Mouse (Mus musculus): ENCODE data around the gene Pou6f1. TPM values are rescaled to one million over a fixed set of nuclear protein-coding genes. Genes with fewer than 3 reads are reported as not detected.
"Not testable (repeated sequence)": the region's sequence is repeated elsewhere in the genome, so short reads cannot be mapped to it uniquely, and the experiment has no call there.

Pou6f1 gene
- total and polyA plus RNA-seq, 2 experiments from 2014 or later, result 24.9 to 84.1 TPM

- ATAC-seq (no peak), DNase-seq (ENCODE audit: low spot score) (no peak)
- no peak overlapping the region for H3K4me2 ChIP-seq (ENCODE audit: low read depth, low read length)
- H3K4me1 ChIP-seq (ENCODE audit: insufficient read depth, low read length), result peaks cover 7% of the 10 kb centered on the region
- TF ChIP-seq CTCF (IDR thresholded peaks at IDR 0.05; ENCODE audit: low read depth), result peak; percentile 47
- no peaks in the 10 kb centered on the region for H3K36me3 ChIP-seq (ENCODE audit: insufficient read depth, low read length)
- no peaks in the 10 kb centered on the region for H3K27me3 ChIP-seq (ENCODE audit: insufficient read depth, low read length)
- H3K9ac ChIP-seq (replicated peaks; ENCODE audit: low read length), result no peak overlapping the region
- no peak overlapping the region for H3K4me3 ChIP-seq (ENCODE audit: low read length)
- H3K27ac ChIP-seq, result no peak overlapping the region
- WGBS, result 84% methylated on average over 2 of the region's 2 CpGs
- H3K9me3 ChIP-seq (ENCODE audit: low read length), result no peaks in the 10 kb centered on the region
Observed at GRCm38 (mm10) chr15:100612432-100612831, 12.6 kb upstream of the Pou6f1 start.

GRCm38 (mm10) chr15:100611951-100612350 is 12.2 kb upstream of the Pou6f1 start:
- H3K27ac ChIP-seq, result no peak overlapping the region
- no peak overlapping the region for H3K4me2 ChIP-seq (ENCODE audit: low read depth, low read length)
- no peaks in the 10 kb centered on the region for H3K36me3 ChIP-seq (ENCODE audit: insufficient read depth, low read length)
- H3K9me3 ChIP-seq (ENCODE audit: low read length), result no peaks in the 10 kb centered on the region
- no peak overlapping the region for H3K4me3 ChIP-seq (ENCODE audit: low read length)
- H3K9ac ChIP-seq (replicated peaks; ENCODE audit: low read length), result no peak overlapping the region
- no peak for DNase-seq (ENCODE audit: low spot score)
- ATAC-seq, result no peak
- no peaks in the 10 kb centered on the region for H3K27me3 ChIP-seq (ENCODE audit: insufficient read depth, low read length)
- TF ChIP-seq CTCF (IDR thresholded peaks at IDR 0.05; ENCODE audit: low read depth), result no peak
- 83% methylated on average over 7 of the region's 7 CpGs for WGBS
- peaks cover 7% of the 10 kb centered on the region for H3K4me1 ChIP-seq (ENCODE audit: insufficient read depth, low read length)

- H3K27me3 ChIP-seq (ENCODE audit: insufficient read depth, low read length); H3K4me2 ChIP-seq (ENCODE audit: low read depth, low read length); H3K9ac ChIP-seq (replicated peaks; ENCODE audit: low read length); ATAC-seq; H3K4me1 ChIP-seq (ENCODE audit: insufficient read depth, low read length); H3K9me3 ChIP-seq (ENCODE audit: low read length); H3K27ac ChIP-seq; H3K36me3 ChIP-seq (ENCODE audit: insufficient read depth, low read length); H3K4me3 ChIP-seq (ENCODE audit: low read length); DNase-seq (ENCODE audit: low spot score): not testable (repeated sequence)
- peak; percentile 20 for TF ChIP-seq CTCF (IDR thresholded peaks at IDR 0.05; ENCODE audit: low read depth)
- 93% methylated on average over 8 of the region's 8 CpGs for WGBS
Observed at GRCm38 (mm10) chr15:100606677-100607076, 6.9 kb upstream of the Pou6f1 start.

- Histone ChIP-seq H3K9ac (replicated peaks; ENCODE audit: low read length) (no peak overlapping the region), H3K27me3 (ENCODE audit: insufficient read depth, low read length) (no peaks in the 10 kb centered on the region), H3K4me2 (ENCODE audit: low read depth, low read length) (no peak overlapping the region), H3K9me3 (ENCODE audit: low read length) (no peaks in the 10 kb centered on the region), H3K4me3 (ENCODE audit: low read length) (no peak overlapping the region), H3K36me3 (ENCODE audit: insufficient read depth, low read length) (no peaks in the 10 kb centered on the region), H3K27ac (no peak overlapping the region), H3K4me1 (ENCODE audit: insufficient read depth, low read length) (peaks cover 14% of the 10 kb centered on the region; the same call in 1 of the 2 replicates)
- no peak for ATAC-seq
- no peak for DNase-seq (ENCODE audit: low spot score)
- 66% methylated on average over 3 of the region's 3 CpGs for WGBS
- no peak for TF ChIP-seq CTCF (IDR thresholded peaks at IDR 0.05; ENCODE audit: low read depth)
Observed at GRCm38 (mm10) chr15:100601669-100602068, 1.9 kb upstream of the Pou6f1 start.

- Histone ChIP-seq H3K9me3 (ENCODE audit: low read length) (no peaks in the 10 kb centered on the region), H3K9ac (replicated peaks; ENCODE audit: low read length) (peak overlapping the region; percentile 98; the same call in 1 of the 2 replicates), H3K4me2 (ENCODE audit: low read depth, low read length) (peak overlapping the region; percentile 83), H3K27ac (0 out of 2 replicates have a peak overlapping the region, but pooled peaks have one; percentile 88), H3K4me3 (ENCODE audit: low read length) (peak overlapping the region; percentile 79), H3K4me1 (ENCODE audit: insufficient read depth, low read length) (peaks cover 14% of the 10 kb centered on the region; the same call in 1 of the 2 replicates), H3K27me3 (ENCODE audit: insufficient read depth, low read length) (no peaks in the 10 kb centered on the region), H3K36me3 (ENCODE audit: insufficient read depth, low read length) (no peaks in the 10 kb centered on the region)
- DNase-seq (ENCODE audit: low spot score) (no peak), ATAC-seq (no peak)
- TF ChIP-seq CTCF (IDR thresholded peaks at IDR 0.05; ENCODE audit: low read depth), result no peak
- 26% methylated on average over 21 of the region's 21 CpGs for WGBS
Observed at GRCm38 (mm10) chr15:100600696-100601272, 1.0 kb upstream of the Pou6f1 start.

- ATAC-seq (peak; percentile 86), DNase-seq (ENCODE audit: low spot score) (peak; percentile 94)
- H3K27ac ChIP-seq, result peak overlapping the region; percentile 88
- H3K9ac ChIP-seq (replicated peaks; ENCODE audit: low read length), result peak overlapping the region; percentile 98
- WGBS, result 2% methylated on average over 35 of the region's 35 CpGs
- H3K4me1 ChIP-seq (ENCODE audit: insufficient read depth, low read length), result peaks cover 14% of the 10 kb centered on the region; the same call in 1 of the 2 replicates
- H3K9me3 ChIP-seq (ENCODE audit: low read length), result no peaks in the 10 kb centered on the region
- TF ChIP-seq CTCF (IDR thresholded peaks at IDR 0.05; ENCODE audit: low read depth), result peak; percentile 67
- H3K27me3 ChIP-seq (ENCODE audit: insufficient read depth, low read length), result no peaks in the 10 kb centered on the region
- H3K4me2 ChIP-seq (ENCODE audit: low read depth, low read length), result peak overlapping the region; percentile 83
- H3K4me3 ChIP-seq (ENCODE audit: low read length), result peak overlapping the region; percentile 79
- H3K36me3 ChIP-seq (ENCODE audit: insufficient read depth, low read length), result no peaks in the 10 kb centered on the region
Observed at GRCm38 (mm10) chr15:100600047-100600695, 387 bp upstream of the Pou6f1 start.

- Histone ChIP-seq H3K4me2 (ENCODE audit: low read depth, low read length) (peak overlapping the region; percentile 83), H3K27me3 (ENCODE audit: insufficient read depth, low read length) (no peaks in the 10 kb centered on the region), H3K9me3 (ENCODE audit: low read length) (no peaks in the 10 kb centered on the region), H3K36me3 (ENCODE audit: insufficient read depth, low read length) (no peaks in the 10 kb centered on the region), H3K4me1 (ENCODE audit: insufficient read depth, low read length) (peaks cover 10% of the 10 kb centered on the region; the same call in 1 of the 2 replicates), H3K4me3 (ENCODE audit: low read length) (peak overlapping the region; percentile 79), H3K27ac (peak overlapping the region; percentile 88), H3K9ac (replicated peaks; ENCODE audit: low read length) (peak overlapping the region; percentile 98)
- DNase-seq (ENCODE audit: low spot score) (peak; percentile 66), ATAC-seq (no peak; the same call in 1 of the 2 replicates)
- TF ChIP-seq CTCF (IDR thresholded peaks at IDR 0.05; ENCODE audit: low read depth), result no peak
- under 1% methylated on average over 12 of the region's 12 CpGs for WGBS
Observed at GRCm38 (mm10) chr15:100598883-100599275, 905 bp downstream of the Pou6f1 start.

Measured in hindbrain, postnatal 0 days (tissue).